Mouse (Mus musculus): ENCODE data around the gene Sycp3. TPM values are rescaled to one million over a fixed set of nuclear protein-coding genes. Genes with fewer than 3 reads are reported as not detected.
"Not testable (repeated sequence)": the region's sequence is repeated elsewhere in the genome, so short reads cannot be mapped to it uniquely, and the experiment has no call there.

Gene Sycp3
- total RNA-seq (2021) = under 1 TPM in 1 of 2 experiments, not detected in 1; 0.40 TPM
- long read RNA-seq, experiment 1, partial matches to known transcripts = 0 of 2 reads
- long read RNA-seq, experiment 1, other reads (novel, unspliced or antisense) = 0 of 2 reads
- long read RNA-seq, experiment 2, partial matches to known transcripts = 0 of 1 reads
- long read RNA-seq, experiment 2, other reads (novel, unspliced or antisense) = 1 of 1 reads

DNA sequence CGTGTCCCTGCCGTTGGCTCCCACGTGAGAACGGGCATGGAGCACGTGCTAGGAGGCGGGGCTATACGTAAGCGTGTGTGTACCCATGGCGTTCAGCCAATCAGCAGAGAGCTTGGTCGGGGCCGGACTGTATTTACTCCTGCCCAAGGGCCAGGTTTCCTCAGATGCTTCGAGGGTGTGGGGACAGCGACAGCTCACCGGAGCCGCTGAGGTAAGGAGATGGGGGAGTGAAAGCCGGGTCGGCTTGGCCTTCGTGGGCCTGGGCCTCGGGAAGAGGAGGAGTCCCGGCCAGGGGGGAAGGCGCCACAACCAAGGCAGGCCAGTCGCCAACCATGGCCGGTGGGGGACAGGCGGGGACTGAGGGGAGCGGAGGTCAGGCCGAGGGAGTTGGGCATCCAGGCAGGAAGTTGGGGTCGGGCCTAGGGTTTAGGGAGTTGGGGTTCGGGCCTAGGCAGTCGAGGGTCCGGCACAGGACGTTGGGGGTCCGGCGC, at the start of gene Sycp3:
TSS of gene Sycp3 (plus strand) at position 68 of the 491 bp plus-strand sequence.
- intact Hi-C loops (cut with DNase I) = loop anchor here (10.0 kb wide), 1 partner anchor 205 kb away; no protein-coding TSS in a partner anchor
- no peak for DNase-seq (ENCODE audit: low spot score in 2 of 2)

DNA sequence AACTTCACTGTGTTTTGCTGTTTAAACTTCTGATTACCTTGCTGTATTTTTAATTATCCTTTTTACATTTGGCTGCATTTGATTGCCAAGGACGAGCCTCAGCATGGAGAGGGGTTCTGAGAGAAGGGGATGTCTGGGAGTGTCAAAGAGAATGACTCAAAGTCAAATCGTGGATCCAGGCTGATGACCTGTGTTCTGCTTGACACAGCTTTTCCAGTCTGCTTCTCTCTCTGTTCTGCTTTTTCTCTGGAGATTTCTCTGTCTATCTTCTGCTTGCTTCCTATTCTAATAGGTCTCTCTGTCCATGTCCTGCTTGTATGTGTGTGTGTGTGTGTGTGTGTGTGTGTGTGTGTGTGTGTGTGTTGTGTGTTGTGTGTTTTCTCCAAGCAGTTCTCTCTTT, 49.6 kb upstream of the Sycp3 start:
- intact Hi-C loops (cut with DNase I) = no loop called here
- DNase-seq (ENCODE audit: low spot score in 2 of 2) = no peak

DNA sequence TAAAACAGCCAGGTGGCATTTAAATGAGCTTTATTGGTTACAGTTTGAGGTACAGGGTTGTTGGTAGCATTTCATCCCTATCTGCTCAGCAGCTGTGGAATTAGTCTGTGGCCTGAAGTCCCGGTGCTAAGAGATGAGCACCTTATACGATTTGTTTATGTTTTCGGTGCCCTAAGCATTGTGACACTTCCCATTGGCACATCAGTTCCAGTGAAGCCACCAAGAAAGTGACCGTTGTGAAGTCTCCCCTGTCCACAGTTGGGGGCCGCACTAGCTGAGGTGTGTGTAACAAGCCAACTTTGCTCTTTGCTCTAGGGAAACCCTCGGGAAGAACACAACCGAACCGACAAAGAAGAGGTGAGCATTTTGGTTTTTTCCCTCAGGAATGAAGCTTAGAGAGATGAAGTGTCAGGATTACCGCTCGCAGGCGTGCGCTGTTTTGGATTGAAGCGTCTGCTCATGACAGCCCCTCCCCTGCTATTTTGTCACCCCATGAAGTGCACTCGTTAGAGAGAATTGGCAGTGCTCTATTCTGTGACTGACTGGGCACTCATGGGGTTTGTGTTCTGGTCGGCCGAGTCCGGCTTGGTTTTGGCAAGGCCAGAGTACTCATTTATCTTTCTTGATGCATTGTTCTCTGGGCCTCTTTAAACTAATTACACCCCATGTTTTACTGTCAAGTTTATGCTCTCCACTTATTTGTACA, 46.9 kb upstream of the Sycp3 start:
- no peak for DNase-seq (ENCODE audit: low spot score in 2 of 2)
- intact Hi-C loops (cut with DNase I) = no loop called here

DNA sequence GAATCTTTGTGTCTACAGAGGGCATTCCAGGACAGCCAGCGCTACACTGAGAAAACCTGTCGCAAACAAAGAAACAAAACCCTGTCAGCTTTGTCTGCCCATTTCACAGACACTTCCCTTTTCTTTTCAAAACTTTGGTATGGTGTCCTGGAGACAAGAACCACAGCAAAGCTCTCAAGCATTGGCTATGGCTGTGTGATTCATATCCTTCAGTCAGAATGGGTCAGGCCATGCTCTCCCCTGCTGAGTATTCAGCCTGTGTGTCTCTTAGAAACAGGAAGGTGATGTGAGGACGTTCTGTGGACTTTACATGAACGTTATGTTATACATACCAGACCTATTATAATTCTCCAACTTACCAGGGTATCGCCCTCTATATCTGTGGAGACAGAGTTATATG, 41.7 kb upstream of the Sycp3 start:
- DNase-seq (ENCODE audit: low spot score in 2 of 2) = no peak
- intact Hi-C loops (cut with DNase I) = no loop called here

DNA sequence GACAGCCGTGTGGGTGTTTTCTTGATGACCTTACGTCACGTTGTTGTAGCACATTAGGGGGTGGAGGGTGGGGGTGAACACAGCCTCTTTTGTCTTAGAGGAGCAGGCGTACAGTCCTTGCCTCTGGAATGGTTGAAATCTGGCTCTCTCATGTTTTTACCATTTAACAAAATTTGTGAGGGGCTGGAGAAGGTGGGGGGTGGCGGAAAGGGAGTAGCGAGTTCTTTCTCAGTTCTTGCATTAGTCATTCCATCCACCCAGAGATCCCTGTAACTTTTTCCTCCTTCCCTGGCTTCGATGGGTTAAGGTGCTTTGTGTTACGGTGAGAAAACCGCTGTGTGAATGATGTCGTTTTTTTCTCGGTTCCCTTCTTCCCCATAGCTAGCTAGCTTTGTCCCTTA, 39.2 kb upstream of the Sycp3 start:
- intact Hi-C loops (cut with DNase I) = no loop called here
- DNase-seq (ENCODE audit: low spot score in 2 of 2) = no peak

DNA sequence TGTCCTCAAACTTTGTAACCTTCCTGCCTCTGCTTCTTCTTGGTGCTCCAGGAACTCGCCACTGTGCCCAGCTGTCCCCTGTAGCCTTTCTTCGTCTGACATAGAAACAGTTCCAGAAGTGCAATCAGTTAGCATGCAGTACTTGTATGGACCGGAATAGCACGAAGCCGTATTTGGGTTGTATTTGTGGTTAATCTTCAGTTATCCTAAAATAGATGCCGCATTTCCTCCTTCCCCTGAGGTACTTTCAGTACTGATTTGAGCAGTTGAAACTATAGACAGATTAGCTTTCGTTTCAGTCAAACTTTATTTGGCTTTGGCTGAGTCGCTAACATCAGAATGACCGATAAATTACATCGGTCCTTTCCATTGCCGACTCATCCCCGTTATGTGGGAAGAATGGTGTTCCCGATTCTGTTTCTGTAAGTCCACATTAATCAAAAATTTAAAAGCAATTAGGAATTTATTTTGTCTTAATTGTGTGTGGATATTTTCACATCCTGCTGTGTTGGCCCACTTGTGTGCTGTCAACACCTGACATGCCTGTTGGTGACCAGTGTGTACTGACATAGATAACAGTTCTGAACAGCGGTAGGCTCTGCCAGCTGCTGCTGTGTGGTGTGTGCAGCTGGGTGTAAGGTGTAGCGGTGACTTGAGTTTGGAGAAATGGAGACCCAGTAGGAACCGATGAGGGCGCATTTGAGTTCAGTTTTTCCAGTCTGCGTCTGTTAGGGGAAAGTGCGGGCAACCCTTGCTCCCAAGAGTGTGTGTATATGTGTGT, 38.5 kb upstream of the Sycp3 start:
- no peak for DNase-seq (ENCODE audit: low spot score in 2 of 2)

DNA sequence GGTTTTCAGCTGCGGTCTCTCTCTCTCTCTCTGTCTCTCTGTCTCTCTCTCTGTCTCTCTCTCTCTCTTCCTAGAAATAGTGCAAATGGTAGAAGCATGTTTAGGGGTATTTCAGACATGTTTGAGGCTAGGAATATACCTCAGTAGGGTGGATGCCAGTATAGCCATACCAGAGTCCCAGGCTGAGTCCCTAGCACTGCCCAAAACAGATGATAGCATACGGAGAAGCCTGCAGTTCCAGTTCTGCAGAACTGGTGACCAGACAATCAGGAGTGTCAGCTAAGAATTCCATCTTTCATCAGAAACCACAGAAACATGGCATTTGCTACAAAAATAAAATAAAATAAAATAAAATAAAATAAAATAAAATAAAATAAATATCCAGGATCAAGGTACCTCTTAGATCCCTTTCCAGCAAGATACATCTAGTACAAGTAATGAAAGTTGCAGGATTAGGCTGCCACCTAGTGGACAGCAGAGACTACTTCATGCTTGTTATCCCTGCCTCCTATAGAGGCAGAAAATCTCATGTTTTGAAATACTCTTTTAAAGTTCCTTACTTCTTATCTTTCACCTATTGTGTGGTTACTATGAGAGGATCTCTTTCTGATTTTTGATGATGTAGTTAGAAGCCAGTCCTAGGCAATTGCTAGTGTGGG, 33.1 kb upstream of the Sycp3 start:
- intact Hi-C loops (cut with DNase I) = loop anchor here (1.0 kb wide), 1 partner anchor 47 kb away; the partner anchor contains the start of genes Dram1 and Gnptab
- peak; percentile 65 to 74 for DNase-seq (ENCODE audit: low spot score in 2 of 2)

More for the DNA sequence above, 38.5 kb upstream of the Sycp3 start:
- intact Hi-C loops (cut with DNase I) = no loop called here

DNA sequence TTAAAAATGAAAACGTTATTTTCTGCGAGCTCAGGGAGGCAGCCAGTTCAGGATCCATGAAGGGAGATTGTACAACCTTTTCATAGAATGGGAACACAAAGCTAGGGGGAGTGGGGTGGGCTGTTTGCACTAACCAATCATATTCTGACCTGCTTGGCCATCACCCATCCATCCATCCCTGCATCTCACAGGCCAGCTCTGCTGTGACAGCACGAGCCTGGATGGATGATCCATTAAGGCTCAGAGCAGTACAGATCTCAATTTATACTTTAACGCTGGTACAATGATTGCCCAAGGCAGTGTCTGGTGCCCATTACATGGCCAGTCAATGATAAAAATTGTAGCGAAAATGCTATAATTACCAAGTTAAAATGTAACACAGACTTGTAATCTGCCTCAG, 32.5 kb upstream of the Sycp3 start:
- DNase-seq (ENCODE audit: low spot score in 2 of 2) = no peak
- intact Hi-C loops (cut with DNase I) = loop anchor here (1.0 kb wide), 1 partner anchor 48 kb away; the partner anchor contains the start of genes Dram1 and Gnptab

DNA sequence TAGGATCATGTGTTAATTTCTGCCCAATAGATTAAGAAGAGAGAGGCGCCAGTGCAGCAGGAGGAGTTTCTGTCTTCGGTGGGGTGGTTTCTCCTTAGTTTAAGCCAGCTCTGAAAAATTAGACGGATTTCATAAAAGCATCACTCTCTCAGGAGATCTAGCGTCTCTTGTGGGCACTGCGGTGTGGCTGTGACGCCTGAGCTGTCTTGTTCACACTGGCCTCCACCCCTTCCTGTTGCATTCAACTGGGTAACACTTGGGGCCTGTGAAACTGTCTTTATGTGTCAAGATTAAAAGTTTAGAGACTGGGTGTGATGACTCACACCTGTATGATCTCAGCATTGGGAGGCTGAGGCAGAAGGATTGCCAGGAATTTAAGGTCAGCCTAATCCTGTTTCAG, 31.4 kb upstream of the Sycp3 start:
- intact Hi-C loops (cut with DNase I) = no loop called here
- DNase-seq (ENCODE audit: low spot score in 2 of 2) = no peak

DNA sequence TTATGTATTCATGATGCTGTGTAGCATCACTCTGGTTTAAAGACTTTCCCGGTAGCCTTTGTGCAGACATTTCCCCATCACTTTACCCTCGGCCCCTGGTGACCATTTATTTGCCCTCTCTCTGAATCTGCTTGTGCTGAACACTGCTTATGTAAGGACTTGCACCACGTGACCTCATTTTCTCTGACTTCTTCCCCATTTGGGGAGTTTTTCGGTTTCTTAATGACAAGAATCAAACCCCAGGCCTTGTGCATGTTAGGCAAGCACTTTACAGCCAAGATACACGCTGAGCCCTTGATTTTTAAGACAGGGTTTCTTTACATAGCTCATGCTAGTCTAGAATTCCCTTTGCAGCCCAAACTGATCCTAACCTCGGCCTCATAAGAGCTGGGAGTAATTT, 18.1 kb upstream of the Sycp3 start:
- DNase-seq (ENCODE audit: low spot score in 2 of 2) = no peak
- intact Hi-C loops (cut with DNase I) = no loop called here

DNA sequence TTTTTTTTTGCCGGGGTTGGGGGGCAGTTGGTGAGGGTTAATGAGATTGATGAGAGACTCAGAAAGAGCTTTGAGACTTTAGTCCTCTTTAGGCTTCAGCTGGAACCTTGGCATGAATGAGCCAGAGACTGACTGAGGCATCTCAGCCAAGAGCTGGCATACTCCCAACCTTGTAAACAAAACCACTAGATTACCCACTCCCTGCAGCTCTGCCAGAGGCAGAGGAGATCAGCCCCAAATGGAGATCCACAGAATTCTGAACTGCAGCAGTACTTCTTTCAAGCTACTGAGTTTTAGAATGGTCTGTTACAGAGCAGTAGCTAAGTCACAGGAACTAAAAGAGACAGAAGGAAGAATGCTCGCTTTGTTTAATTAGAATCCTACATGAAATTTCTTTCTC, 8.1 kb upstream of the Sycp3 start:
- peak; percentile 55 to 58 for DNase-seq (ENCODE audit: low spot score in 2 of 2)
- intact Hi-C loops (cut with DNase I) = loop anchor here (10.0 kb wide), 1 partner anchor 214 kb away; no protein-coding TSS in a partner anchor

DNA sequence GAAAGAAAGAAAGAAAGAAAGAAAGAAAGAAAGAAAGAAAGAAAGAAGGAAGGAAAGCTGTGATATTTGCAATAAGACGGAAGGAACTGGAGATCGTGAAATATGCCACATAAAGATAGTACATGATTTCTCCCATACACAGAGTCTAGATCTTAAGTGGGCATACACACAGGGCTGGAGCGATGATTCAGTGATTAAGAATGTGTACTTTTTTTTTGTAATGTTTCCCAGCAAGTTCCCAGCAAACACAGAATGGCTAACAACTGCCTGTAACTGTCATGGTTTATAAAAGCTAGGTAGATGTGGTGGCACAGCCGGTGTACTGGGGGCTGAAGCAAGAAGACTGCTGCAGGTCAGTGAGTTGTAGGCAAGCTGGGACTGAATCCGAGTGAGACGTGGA, 7.4 kb upstream of the Sycp3 start:
- intact Hi-C loops (cut with DNase I) = loop anchor here (10.0 kb wide), 1 partner anchor 213 kb away; no protein-coding TSS in a partner anchor
- no peak for DNase-seq (ENCODE audit: low spot score in 2 of 2)

DNA sequence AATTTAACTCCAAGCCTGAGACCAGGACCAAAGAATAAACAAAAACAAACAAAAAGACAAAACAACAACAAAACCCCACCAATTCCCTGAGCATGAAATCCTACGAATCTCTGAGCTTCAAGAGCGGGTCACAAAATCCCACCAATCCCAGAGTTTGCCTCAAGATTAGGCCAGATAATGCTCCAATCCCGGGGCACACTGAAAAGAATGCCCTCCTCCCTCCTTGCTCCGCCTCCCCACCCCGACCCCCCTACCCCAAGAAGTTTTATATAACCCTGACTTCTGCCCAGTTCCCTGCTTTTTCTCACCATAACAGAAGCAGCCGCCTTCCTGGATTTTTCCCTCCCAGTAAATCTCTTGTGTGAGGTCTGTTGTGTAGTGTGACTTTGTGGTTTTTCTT, 1.6 kb upstream of the Sycp3 start:
- DNase-seq (ENCODE audit: low spot score in 2 of 2) = no peak
- intact Hi-C loops (cut with DNase I) = loop anchor here (10.0 kb wide), 1 partner anchor 207 kb away; no protein-coding TSS in a partner anchor

DNA sequence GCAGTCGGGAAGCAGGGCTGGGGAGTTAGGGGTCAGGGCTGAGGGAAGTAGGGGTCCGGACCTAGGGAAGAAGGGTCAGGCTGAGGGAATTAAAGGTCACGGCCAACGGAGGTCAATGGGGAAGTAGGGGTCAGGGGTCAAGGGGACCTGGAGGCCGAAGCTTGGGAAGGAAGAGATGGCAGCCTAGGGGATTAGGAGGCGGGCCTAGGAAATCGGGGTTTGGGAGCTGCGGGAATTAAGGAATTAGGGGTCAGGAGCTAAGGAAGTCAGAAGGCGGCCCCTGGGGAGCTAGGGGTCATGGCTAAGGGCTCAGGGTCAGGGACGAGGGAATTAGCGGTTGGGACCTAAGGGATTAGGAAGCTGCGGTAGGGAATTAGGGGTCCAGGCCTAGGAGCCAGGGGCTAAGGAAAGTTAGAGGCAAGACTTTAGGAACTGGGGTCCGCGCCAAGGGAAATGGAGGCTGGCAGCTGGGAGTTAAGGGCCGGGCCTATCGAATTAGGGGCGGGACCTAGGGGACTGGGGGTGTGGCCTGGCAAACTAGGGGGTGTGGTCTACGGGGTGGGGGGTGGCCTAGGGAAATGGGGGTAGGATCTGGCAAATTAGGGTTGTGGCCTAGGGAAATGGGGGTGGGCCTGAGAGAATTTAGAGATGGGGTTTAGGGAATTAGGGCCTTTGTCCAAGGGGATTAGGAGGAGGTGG, 902 bp downstream of the Sycp3 start:
- DNase-seq (ENCODE audit: low spot score in 2 of 2) = no peak
- intact Hi-C loops (cut with DNase I) = no loop called here

DNA sequence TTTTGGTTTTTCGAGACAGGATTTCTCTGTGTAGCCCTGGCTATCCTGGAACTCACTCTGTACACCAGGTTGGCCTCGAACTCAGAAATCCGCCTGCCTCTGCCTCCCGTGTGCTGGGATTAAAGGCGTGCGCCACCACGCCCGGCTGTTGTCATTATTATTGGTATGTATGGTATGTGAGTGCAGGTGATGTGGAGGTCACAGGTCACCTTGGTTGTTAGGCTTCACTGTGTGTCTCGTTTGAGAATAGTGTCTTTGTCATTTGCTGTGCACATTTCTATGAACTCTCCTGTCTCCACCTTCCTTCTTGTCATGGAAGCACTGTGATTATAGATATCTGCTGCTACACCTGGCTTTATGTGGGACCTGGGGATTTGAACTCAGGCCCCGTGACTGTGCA, 23.5 kb downstream of the Sycp3 start:
- DNase-seq (ENCODE audit: low spot score in 2 of 2); intact Hi-C loops (cut with DNase I): not testable (repeated sequence)

DNA sequence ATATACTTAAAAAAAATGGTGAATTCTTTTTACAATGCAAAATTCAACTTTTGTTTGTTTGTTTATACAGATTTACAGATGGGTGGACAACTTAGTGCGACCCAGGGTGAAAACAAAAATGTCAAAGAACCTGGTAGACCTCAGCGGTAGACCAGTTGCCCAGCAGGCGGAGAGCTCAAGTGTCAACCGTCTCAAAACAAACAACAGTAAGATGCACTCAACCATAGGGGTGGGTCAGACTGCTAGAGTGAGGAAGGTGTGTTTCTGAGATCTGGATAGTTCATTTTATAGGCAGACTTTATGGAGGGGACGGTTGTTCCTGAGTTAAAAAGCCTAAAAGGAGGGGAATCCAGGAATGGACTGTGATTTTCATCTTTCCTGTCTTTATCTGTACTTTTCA, 29.3 kb downstream of the Sycp3 start:
- no peak for DNase-seq (ENCODE audit: low spot score in 2 of 2)
- intact Hi-C loops (cut with DNase I) = no loop called here

DNA sequence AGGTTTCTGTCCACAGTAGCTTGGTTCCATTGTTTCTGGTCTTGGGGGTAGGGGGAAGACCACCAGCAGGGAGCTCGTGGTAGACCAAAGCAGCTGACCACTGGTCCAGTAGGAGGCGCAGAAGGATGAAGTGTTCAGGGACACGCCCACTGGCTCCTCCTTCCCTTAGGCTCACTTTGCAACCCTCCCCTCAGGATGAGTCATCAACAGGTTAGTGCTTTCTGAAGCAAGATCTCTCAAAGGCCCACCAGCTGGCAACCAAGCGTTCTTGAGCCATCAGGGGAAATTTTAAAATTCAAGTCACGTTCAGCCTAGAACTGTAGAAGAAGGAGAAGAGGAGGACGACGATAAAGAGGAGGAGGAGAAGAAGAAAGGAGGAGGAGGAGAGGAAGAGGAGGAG, 32.3 kb downstream of the Sycp3 start:
- intact Hi-C loops (cut with DNase I) = no loop called here

DNA sequence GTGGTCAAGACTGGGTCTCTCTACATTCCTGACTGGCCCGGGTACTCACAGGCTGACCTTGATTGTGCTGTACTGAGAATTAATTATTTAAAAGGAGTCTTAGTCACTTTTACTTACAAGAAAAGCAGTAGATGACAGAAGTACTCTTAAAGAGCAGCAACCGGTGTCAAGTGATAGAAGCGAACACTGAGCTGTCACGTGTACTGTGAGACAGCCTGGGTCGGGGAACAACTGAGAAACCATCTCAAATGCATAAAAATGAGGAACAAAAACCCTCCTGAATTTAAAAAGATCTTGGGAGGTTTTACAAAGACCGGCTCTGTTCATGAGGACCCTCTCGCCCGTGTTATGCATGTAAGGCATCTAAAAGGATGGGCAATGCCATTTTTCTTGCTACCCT, 33.3 kb downstream of the Sycp3 start:
- intact Hi-C loops (cut with DNase I) = no loop called here

More for the DNA sequence above, 32.3 kb downstream of the Sycp3 start:
- no peak for DNase-seq (ENCODE audit: low spot score in 2 of 2)

More for the DNA sequence above, 33.3 kb downstream of the Sycp3 start:
- DNase-seq (ENCODE audit: low spot score in 2 of 2) = no peak

Data from left cerebral cortex, postnatal 14 days (tissue).